Mouse (Mus musculus): ENCODE measurements around the gene Pcsk1n.

- no peak for TF ChIP-seq POLR2A (IDR thresholded peaks at IDR 0.05; ENCODE audit: extremely low read depth, insufficient read depth, low read length)
- TF ChIP-seq CTCF (IDR thresholded peaks at IDR 0.05; ENCODE audit: extremely low read depth, insufficient read depth, low read length): no peak
Observed at GRCm38 (mm10) chrX:7928270-7928790, 8.7 kb downstream of the Pcsk1n start, which contains the start of gene Eras.

Measured in cortical plate, adult 2 months (tissue).